Mouse (Mus musculus) liver, adult 2 months (tissue): ENCODE measurements at regions not wholly inside any gene's neighbourhood (a gene's known extent, or its start where the extent isn't known, plus 50 kb on each side); places are given as distances from the start of the nearest gene placed in this dataset.

ENCODE experiments used
- DNase-seq: peaks from one replicate; pipeline ENCODE4 v3.0.0-alpha.2; 2011; ENCODE audit warnings: low read depth, low spot score; ENCODE audit errors: extremely low read depth
- H3K27ac ChIP-seq: fragments of 200-500 bp; replicated peaks from 2 replicates; pipeline ENCODE4 v1.5.1; 2012; ENCODE audit warnings: low read depth, mild to moderate bottlenecking, control low read depth, inconsistent platforms, low read length; ENCODE audit not compliant: insufficient read depth
- H3K27me3 ChIP-seq: fragments of 200-500 bp; 2 replicates; pipeline ENCODE4 v1.6.1; 2012; ENCODE audit warnings: mild to moderate bottlenecking, moderate library complexity, low read length, inconsistent platforms; ENCODE audit not compliant: control insufficient read depth, insufficient read depth
- H3K36me3 ChIP-seq: fragments of 200-500 bp; 2 replicates; pipeline ENCODE4 v1.6.1; 2012; ENCODE audit warnings: low read length, inconsistent platforms; ENCODE audit not compliant: control insufficient read depth, insufficient read depth
- H3K4me1 ChIP-seq: fragments of 200-500 bp; 2 replicates; pipeline ENCODE4 v1.6.1; 2011; ENCODE audit warnings: low read length; ENCODE audit not compliant: control insufficient read depth, insufficient read depth
- H3K4me3 ChIP-seq: fragments of 200-500 bp; 2 replicates; pipeline ENCODE4 v1.5.1; 2011; ENCODE audit warnings: low read depth, mild to moderate bottlenecking, control low read depth, low read length, moderate library complexity; ENCODE audit not compliant: insufficient read depth
- H3K79me2 ChIP-seq: fragments of 200-500 bp; 2 replicates; pipeline ENCODE4 v1.6.1; 2012; ENCODE audit warnings: inconsistent platforms, mild to moderate bottlenecking, low read length, moderate library complexity; ENCODE audit not compliant: control insufficient read depth, insufficient read depth
- H3K9ac ChIP-seq: fragments of 200-500 bp; 2 replicates; pipeline ENCODE4 v1.6.1; 2012; ENCODE audit warnings: low read depth, mild to moderate bottlenecking, control low read depth, inconsistent platforms, low read length
- CTCF ChIP-seq: fragments of 200-500 bp; IDR thresholded peaks from 2 replicates; pipeline ENCODE4 v1.5.1; 2011; ENCODE audit warnings: low read depth, low read length, control low read depth
- POLR2A ChIP-seq: fragments of 200-500 bp; IDR thresholded peaks from 2 replicates; pipeline ENCODE4 v1.6.1; 2011; ENCODE audit warnings: low read length, control low read depth; ENCODE audit not compliant: insufficient read depth; ENCODE audit errors: extremely low read depth
- WGBS: fragments of 180-500 bp; shearing (Covaris S2); methylation state at CpG from one replicate; pipeline ENCODE4 v1.1.7; 2018; 5-methylcytosine and 5-hydroxymethylcytosine counted together

DNA sequence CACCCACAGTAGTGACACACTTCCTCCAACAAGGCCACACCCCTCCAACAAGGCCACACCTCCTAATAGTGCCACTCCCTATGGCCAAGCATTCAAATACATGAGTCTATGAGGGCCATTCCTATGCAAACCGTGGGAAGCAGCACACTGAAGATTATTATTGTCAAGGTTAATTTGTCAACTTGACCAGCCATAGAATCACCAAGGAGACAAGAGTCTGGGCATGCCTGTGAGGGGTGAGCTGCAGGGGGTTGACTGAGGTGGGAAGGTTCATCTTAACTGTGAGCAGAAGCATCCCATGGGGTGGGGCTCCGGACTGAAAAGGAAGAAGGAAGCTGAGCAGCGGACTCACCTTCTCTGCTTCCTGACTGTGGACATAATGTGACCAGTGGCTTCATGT, 378.6 kb upstream of the Zmiz1 start:
- no peaks in the 10 kb centered on the region for H3K4me1 ChIP-seq
- no peak for DNase-seq
- H3K9ac ChIP-seq: no peak overlapping the region
- H3K79me2 ChIP-seq: no peaks in the 10 kb centered on the region
- TF ChIP-seq POLR2A (no peak), CTCF (no peak)
- H3K27ac ChIP-seq: no peak overlapping the region
- WGBS: 91% methylated on average over 3 of the region's 3 CpGs
- H3K4me3 ChIP-seq: no peak overlapping the region
- no peaks in the 10 kb centered on the region for H3K36me3 ChIP-seq
- H3K27me3 ChIP-seq: no peaks in the 10 kb centered on the region

DNA sequence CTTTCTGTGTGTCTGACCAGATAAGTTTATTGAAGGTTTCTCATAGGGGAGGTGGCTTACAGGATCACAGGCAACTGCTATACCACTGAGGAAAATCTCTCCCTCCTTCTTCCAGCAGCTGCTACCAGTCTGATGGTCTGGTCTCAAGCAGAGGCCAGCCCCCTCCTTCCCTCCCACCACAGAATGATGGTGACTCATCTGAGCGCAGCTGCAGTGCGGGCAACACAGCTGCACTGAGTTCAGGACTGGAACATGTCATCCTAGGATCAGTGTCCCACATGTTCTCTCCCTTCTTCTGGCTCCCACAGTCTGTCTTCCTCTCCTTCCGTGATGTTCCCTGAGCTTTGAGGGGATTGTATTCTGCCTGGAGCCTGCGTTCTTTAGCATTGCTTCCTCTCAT, 375.1 kb upstream of the Zmiz1 start:
- Histone ChIP-seq H3K36me3 (no peaks in the 10 kb centered on the region), H3K4me1 (no peaks in the 10 kb centered on the region), H3K79me2 (no peaks in the 10 kb centered on the region), H3K27me3 (no peaks in the 10 kb centered on the region), H3K9ac (no peak overlapping the region), H3K4me3 (no peak overlapping the region), H3K27ac (no peak overlapping the region)
- 87% methylated on average over 4 of the region's 4 CpGs for WGBS
- DNase-seq: no peak
- TF ChIP-seq POLR2A (no peak), CTCF (no peak)

- no peaks in the 10 kb centered on the region for H3K36me3 ChIP-seq
- 84% methylated on average over 3 of the region's 3 CpGs for WGBS
- no peaks in the 10 kb centered on the region for H3K27me3 ChIP-seq
- no peak for DNase-seq
- H3K79me2 ChIP-seq: no peaks in the 10 kb centered on the region
- no peak overlapping the region for H3K9ac ChIP-seq
- H3K4me1 ChIP-seq: no peaks in the 10 kb centered on the region
- no peak for TF ChIP-seq CTCF
- TF ChIP-seq POLR2A: no peak
- H3K4me3 ChIP-seq: no peak overlapping the region
- H3K27ac ChIP-seq: no peak overlapping the region
Observed at GRCm38 (mm10) chr14:25096786-25097185, 362.2 kb upstream of the Zmiz1 start.

GRCm38 (mm10) chr14:25105391-25105790, 353.6 kb upstream of the Zmiz1 start:
- Histone ChIP-seq H3K79me2 (no peaks in the 10 kb centered on the region), H3K9ac (no peak overlapping the region)
- 95% methylated on average over 10 of the region's 10 CpGs for WGBS

GRCm38 (mm10) chr14:25106451-25106850, 352.5 kb upstream of the Zmiz1 start:
- 98% methylated on average over 2 of the region's 2 CpGs for WGBS
- no peaks in the 10 kb centered on the region for H3K79me2 ChIP-seq
- no peak for DNase-seq
- H3K4me3 ChIP-seq: no peak overlapping the region
- H3K27ac ChIP-seq: no peak overlapping the region
- no peak overlapping the region for H3K9ac ChIP-seq
- H3K36me3 ChIP-seq: no peaks in the 10 kb centered on the region
- no peaks in the 10 kb centered on the region for H3K27me3 ChIP-seq
- no peak for TF ChIP-seq CTCF
- TF ChIP-seq POLR2A: no peak
- H3K4me1 ChIP-seq: no peaks in the 10 kb centered on the region

More at GRCm38 (mm10) chr14:25105391-25105790, 353.6 kb upstream of the Zmiz1 start:
- DNase-seq: no peak
- H3K4me1 ChIP-seq: no peaks in the 10 kb centered on the region
- H3K4me3 ChIP-seq: no peak overlapping the region
- TF ChIP-seq CTCF: no peak
- no peak for TF ChIP-seq POLR2A
- H3K27ac ChIP-seq: no peak overlapping the region
- H3K36me3 ChIP-seq: no peaks in the 10 kb centered on the region
- no peaks in the 10 kb centered on the region for H3K27me3 ChIP-seq

DNA sequence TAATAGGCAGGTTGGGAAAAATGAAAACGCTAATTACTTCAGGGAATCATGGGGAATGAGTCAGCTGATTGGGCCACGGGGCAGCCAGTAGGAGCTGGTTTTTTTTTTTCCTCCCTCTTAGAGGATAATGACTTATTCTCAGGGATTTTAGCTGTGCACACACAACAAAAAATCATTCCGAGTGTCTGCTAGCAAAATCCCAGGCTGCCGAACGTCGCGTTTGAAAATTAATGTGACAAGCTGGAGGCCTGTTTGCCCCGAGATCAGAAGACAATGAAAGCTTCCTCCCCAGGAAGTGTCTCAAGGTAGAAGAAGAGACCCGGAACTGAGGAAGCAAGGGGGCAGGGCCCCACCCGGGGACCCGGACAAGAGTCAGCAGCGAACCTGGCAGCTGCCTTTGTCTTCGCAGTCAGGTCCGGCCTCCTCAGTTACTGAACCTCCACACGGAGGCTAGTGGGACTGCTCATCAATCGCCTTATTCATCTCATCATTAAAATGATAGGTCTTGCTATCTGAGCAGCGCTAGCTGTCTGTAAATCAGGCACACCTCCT, 350.8 kb upstream of the Zmiz1 start:
- TF ChIP-seq POLR2A (no peak), CTCF (no peak)
- no peak overlapping the region for H3K9ac ChIP-seq
- H3K27me3 ChIP-seq: no peaks in the 10 kb centered on the region
- H3K79me2 ChIP-seq: no peaks in the 10 kb centered on the region
- H3K4me3 ChIP-seq: no peak overlapping the region
- H3K4me1 ChIP-seq: peaks cover 2% of the 10 kb centered on the region; the same call in 1 of the 2 replicates
- 59% methylated on average over 17 of the region's 17 CpGs for WGBS
- H3K27ac ChIP-seq: no peak overlapping the region
- no peak for DNase-seq
- no peaks in the 10 kb centered on the region for H3K36me3 ChIP-seq
